Mouse (Mus musculus): ENCODE results near the gene 4931406C07Rik.

Gene 4931406C07Rik

DNA sequence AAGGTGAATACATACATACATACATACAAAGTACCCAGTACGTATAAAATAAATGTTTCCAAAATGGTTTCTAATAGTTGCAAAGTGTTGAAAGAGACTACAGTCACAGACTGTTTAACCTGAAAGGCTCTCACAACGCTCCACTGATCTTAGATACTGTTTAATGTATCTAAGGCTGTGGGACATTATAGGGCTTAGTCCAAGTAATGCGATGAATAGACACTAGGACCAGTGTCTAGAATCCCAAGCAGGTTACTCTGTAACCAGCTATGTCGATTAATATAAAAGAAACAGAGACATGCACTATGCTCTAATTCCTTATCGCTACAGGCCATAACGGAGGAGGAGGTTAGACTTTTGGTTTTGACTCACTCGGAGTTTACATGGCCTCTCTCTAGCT lies 9.1 kb downstream of the 4931406C07Rik start:
- no peak for DNase-seq (ENCODE audit: extremely low read depth, insufficient read length, low spot score)

GRCm38 (mm10) chr9:15289251-15289650 lies 17.0 kb downstream of the 4931406C07Rik start:
- DNase-seq (ENCODE audit: extremely low read depth, insufficient read length, low spot score) = no peak

GRCm38 (mm10) chr9:15288402-15288801 lies 17.8 kb downstream of the 4931406C07Rik start:
- no peak for DNase-seq (ENCODE audit: extremely low read depth, insufficient read length, low spot score)

DNA sequence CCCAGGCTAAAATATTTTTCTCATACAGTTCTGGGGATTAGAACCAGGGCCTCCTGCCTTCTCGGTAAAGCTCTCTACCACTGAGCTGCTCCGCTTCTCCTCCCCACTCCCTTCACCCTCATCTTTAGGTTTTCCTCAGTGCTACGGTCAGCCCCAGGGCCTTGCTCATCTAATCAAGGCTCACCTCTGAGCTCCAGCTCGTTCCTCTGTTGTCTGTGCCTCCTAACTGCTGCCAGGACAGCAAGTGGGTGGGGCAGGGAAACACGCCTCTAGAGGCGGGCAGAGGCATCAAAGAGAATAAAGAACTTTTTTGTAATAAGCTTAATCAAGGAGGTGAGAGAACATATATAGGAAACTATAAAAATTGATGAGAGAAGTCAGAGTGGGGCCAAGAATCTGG lies 18.4 kb downstream of the 4931406C07Rik start:
- DNase-seq (ENCODE audit: extremely low read depth, insufficient read length, low spot score) = no peak

- no peak for DNase-seq (ENCODE audit: extremely low read depth, insufficient read length, low spot score)
Measured at GRCm38 (mm10) chr9:15285443-15285842, 20.8 kb downstream of the 4931406C07Rik start.

DNA sequence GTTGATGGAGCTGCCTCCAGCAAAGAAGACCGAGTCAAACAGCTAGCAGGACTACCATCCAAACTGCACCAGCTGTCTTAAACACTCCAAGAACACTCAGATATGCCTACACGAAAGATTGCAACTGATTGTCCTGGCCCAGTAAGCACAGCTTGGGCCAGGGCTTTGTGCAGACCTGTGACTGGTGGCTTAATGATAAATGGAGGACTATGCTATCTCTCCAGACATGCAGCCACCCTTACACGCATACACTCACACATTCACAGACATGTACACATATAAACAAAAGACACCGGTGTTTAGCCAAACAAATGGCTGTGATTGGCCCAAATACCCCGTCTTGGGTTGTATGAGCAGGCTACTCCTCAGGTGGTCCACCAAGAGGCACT lies 25.8 kb downstream of the 4931406C07Rik start:
- DNase-seq (ENCODE audit: extremely low read depth, insufficient read length, low spot score) = no peak

DNA sequence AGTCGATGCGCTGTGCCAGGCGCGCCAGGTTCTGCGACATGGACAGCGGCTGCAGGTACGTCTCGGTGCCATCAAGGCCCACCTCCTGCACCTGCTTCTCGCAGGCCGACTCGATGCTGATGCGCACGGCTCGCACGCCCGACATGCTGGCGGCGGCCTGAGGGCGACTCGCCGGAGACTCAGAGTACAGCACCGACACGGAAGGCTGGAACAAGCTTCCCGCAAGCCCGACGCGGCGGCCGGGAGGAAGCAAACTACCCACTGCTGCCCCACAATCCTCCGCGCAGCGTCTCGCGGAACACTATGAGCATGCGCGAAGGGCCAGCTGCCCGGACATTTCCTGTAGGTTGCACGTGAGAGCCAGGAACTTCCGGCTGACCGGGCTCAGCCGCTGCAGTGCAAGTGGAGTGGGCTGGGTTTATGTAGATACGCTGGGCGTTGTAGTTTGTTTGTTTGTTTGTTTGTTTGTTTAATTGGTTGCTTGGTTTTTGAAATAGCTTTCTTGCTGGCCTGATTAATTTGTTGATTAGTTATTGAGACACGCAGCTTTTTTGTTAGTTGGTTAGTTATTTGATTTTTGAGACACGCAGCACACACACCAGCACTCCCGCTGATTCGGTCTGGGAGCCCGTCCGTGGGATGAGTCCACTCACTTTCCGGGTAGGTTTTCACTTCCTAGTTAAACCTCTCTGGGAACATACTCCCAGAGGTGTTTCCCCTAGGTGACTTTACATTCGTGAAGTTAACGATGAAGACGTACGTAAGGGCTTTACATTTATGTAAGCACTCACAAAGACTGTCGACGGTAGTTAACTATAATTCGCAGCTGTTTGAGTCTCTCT lies 26.4 kb downstream of the 4931406C07Rik start, which contains the start of gene Med17:
Med17 (minus strand) TSS at position 283 of the 842 bp plus-strand sequence.
- DNase-seq (ENCODE audit: extremely low read depth, insufficient read length, low spot score) = peak; percentile 92

DNA sequence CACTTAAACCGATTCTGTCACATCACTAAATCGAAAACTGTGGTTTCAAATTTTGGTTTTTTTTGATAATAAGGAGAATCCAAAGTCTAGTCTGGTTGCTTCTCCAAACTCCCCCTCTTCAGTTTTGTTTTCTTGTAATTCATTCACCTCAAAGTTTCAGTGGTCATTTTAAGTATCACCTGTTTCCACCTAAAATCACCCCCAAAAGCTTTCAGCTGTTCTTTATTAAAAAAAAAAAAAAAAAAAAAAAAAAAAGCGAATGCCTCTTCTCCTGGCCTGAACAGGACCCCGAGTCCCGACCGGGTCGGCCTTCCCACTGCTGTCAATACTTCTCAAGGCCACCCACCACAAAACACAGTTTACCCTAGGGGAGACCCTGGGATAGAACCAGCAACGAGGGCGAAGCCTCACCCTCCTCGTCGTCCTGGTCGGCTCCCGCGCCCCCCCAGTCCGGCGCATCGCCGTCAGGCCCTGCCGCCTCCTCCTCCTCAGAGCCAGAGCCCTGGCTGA lies 27.1 kb downstream of the 4931406C07Rik start:
- DNase-seq (ENCODE audit: extremely low read depth, insufficient read length, low spot score) = no peak

- DNase-seq (ENCODE audit: extremely low read depth, insufficient read length, low spot score) = no peak
Measured at GRCm38 (mm10) chr9:15278343-15278742, 27.9 kb downstream of the 4931406C07Rik start.

DNA sequence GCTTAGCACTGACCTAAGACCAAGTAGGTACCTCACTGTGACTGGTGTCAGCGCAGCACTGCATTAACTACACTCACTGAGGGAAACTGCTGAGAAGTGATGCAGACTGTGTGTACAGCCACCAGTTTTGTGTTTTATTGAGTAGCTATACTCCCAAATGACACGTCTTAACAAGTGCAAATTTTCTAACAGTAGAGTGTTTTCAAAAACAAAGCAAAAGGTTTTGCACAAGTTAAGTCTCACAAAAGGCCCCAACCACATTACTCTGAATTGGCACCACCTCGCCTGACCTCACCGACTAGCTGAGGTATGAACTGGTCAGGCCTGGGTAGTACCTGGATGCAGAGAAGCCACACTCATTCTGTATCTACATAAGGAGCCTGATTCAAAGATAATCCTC lies 29.4 kb downstream of the 4931406C07Rik start:
- no peak for DNase-seq (ENCODE audit: extremely low read depth, insufficient read length, low spot score)

- no peak for DNase-seq (ENCODE audit: extremely low read depth, insufficient read length, low spot score)
Measured at GRCm38 (mm10) chr9:15273981-15274380, 32.3 kb downstream of the 4931406C07Rik start.

DNA sequence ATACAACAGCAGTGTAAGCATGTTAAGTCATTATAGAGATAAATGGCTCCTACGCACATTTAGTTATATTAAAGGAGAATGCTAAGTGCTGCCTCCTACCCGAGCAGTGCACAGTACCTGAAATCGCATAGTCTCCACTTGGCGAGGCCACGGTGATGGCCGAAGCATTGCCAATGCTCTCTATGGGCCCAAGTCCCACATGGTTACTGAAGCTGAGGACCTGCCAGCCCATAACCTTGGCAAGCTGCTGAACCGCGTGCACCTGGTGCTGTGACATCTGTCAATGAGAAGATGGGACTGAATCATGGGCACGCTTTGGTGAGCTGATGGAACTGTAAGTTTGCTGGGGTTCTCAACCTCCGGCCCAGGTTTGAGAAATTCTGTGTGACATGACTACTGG lies 42.8 kb downstream of the 4931406C07Rik start:
- no peak for DNase-seq (ENCODE audit: extremely low read depth, insufficient read length, low spot score)

GRCm38 (mm10) chr9:15261980-15262379 lies 44.3 kb downstream of the 4931406C07Rik start:
- DNase-seq (ENCODE audit: extremely low read depth, insufficient read length, low spot score) = no peak

- DNase-seq (ENCODE audit: extremely low read depth, insufficient read length, low spot score) = no peak
Measured at GRCm38 (mm10) chr9:15256214-15256613, 50.0 kb downstream of the 4931406C07Rik start.

DNA sequence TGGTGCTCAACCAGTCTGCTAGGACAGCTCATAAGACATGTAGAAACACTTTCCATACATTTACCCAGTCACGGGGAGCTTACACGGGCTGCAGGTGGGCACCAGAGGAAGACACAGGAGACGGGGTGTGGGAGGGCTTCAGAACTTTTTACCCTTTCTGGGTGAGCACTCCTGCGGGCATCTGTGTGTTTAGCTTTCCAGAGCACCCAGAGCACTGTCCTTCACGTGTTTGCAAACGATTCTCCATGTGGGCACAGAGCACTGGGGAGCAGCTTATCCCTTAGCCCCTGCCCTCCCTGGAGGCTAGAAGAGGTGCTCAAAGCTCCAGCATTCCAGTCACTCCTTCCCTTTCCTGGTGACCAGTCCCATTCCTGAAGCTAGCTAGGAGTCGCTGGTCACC lies 51.7 kb downstream of the 4931406C07Rik start:
- no peak for DNase-seq (ENCODE audit: extremely low read depth, insufficient read length, low spot score)

DNA sequence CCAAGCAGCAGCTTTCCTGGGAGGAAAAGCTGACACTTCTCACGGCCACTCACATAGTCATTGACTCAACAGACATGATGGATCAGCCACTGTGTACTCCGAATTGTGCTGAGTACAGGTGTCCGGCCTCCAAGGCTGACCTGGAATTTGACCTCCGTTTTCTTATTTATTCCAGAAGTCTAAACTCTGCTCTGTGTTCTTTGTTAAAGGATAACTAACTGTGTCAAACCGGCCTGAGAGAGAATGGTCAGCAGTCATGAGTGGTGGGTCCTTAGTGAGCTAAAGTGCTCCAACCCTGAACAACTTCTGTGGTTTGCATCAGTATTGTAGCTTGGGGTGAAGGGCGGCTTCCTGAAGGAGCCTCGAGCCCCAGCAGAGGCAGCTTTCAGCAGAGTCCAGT lies 54.1 kb downstream of the 4931406C07Rik start:
- no peak for DNase-seq (ENCODE audit: extremely low read depth, insufficient read length, low spot score)

- DNase-seq (ENCODE audit: extremely low read depth, insufficient read length, low spot score) = no peak
Measured at GRCm38 (mm10) chr9:15250376-15250775, 55.9 kb downstream of the 4931406C07Rik start.

GRCm38 (mm10) chr9:15245319-15246075 lies 60.8 kb downstream of the 4931406C07Rik start:
- DNase-seq (ENCODE audit: extremely low read depth, insufficient read length, low spot score) = no peak

GRCm38 (mm10) chr9:15242130-15242529 lies 64.1 kb downstream of the 4931406C07Rik start:
- no peak for DNase-seq (ENCODE audit: extremely low read depth, insufficient read length, low spot score)

- no peak for DNase-seq (ENCODE audit: extremely low read depth, insufficient read length, low spot score)
Measured at GRCm38 (mm10) chr9:15241596-15241939, 64.7 kb downstream of the 4931406C07Rik start.

GRCm38 (mm10) chr9:15240863-15241595 lies 65.2 kb downstream of the 4931406C07Rik start:
- no peak for DNase-seq (ENCODE audit: extremely low read depth, insufficient read length, low spot score)

Data from 3134 (cell line).